In the genomic region with DNA sequence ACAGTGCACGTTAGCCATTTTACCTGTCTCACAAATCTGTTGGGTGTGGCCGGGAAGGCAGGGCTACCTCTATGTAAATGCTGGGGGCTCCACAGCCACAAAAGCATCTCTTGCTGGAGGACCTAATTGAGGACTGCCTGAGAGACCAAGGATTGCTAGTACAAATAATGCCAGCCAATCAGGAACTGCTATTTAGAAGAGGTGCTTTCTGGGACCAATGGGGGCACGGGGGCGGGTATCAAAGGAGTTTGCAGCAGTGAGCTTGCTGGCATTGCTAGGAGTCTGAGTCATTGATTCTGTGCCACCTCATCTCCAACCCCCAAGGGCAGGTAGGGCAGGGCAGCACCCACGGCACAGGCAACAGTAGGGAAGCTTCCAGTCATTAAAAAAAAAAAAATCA, we compare ENCODE assay signal across 16 mouse cellular contexts.
"Had no signal": no experiment of that assay in that cellular context is flagged by ENCODE, and none has a peak within 500 bp of the region (broad histone marks: within the 10 kb centered on the region; RNA-seq: fewer than 3 reads in every experiment).

No protein-coding gene starts in this region.

- DNase-seq: heart, postnatal 10 days; heart, postnatal 14 days; heart, postnatal 36 days; heart, postnatal 4 days; kidney, adult 11 months; kidney, adult 18-20 months; kidney, adult 2 months; kidney, adult 8-10 months; kidney, adult 9 months; kidney, postnatal 10 days; kidney, postnatal 14 days; kidney, postnatal 25 days; kidney, postnatal 36 days; kidney, postnatal 4 days; layer of hippocampus, adult 9-11 months; layer of hippocampus, postnatal 36 days had no signal
